11 mouse cellular contexts compared by ENCODE assay signal in the genomic region with DNA sequence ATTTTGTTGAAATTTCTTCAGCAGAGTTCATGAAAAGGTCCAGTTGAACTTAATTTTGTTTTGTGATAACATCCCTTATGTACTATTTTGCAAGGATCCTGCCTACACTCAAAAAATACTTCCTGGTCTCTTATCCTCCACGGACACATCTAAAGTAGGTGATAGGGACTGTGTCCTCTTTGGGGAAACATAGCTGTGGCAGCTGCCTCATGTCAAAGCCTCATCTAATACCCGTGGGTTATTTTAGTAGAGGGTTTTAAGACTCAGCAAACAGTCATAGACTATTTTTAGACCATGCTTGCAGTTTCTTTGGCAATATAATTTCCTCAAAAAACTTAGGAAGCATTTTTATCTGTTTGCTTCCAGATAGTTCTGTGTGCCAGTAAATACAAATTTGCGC.
DNase-seq lines count a peak whose midpoint lies in the region; ATAC-seq and TF ChIP-seq lines count a peak whose summit lies in the region.
"Had no signal": no experiment of that assay in that cellular context is flagged by ENCODE, and none has a peak within 500 bp of the region (broad histone marks: within the 10 kb centered on the region; RNA-seq: fewer than 3 reads in every experiment).

No protein-coding gene starts in this region.

- no peak overlapping the region for H3K27ac ChIP-seq in heart, adult 2 months
- H3K27ac ChIP-seq in liver, postnatal 0 days (ENCODE audit: low read depth): no peak overlapping the region
- H3K27ac ChIP-seq: hindbrain, embryonic 10.5 days had no signal

- H3K36me3 ChIP-seq in heart, adult 2 months (ENCODE audit: control insufficient read depth, insufficient read depth, low read length): no peaks in the 10 kb centered on the region
- peaks cover 16% of the 10 kb centered on the region for H3K36me3 ChIP-seq in megakaryocyte, embryonic 14.5 days (replicated peaks; ENCODE audit: low read length)
- H3K36me3 ChIP-seq in liver, postnatal 0 days (replicated peaks; ENCODE audit: insufficient read depth, low read length): no peaks in the 10 kb centered on the region
- H3K36me3 ChIP-seq: hindbrain, embryonic 10.5 days had no signal

- H3K9ac ChIP-seq in heart, adult 2 months (ENCODE audit: low read depth, low read length): no peak overlapping the region
- no peak overlapping the region for H3K9ac ChIP-seq in liver, postnatal 0 days (replicated peaks)

- intact Hi-C loops in heart, adult 2 months (cut with DNase I): no loop called here

- no peak for TF ChIP-seq POLR2A in heart, adult 2 months (IDR thresholded peaks at IDR 0.05; ENCODE audit: insufficient read depth, low read depth, low read length)

- no peaks in the 10 kb centered on the region for H3K27me3 ChIP-seq in heart, adult 2 months (ENCODE audit: control insufficient read depth, insufficient read depth, low read length)
- no peaks in the 10 kb centered on the region for H3K27me3 ChIP-seq in megakaryocyte, embryonic 14.5 days (replicated peaks)
- H3K27me3 ChIP-seq in liver, postnatal 0 days (ENCODE audit: insufficient read depth, low read length): no peaks in the 10 kb centered on the region
- H3K27me3 ChIP-seq: Patski had no signal

- no peaks in the 10 kb centered on the region for H3K4me1 ChIP-seq in heart, adult 2 months (ENCODE audit: control insufficient read depth, insufficient read depth, low read length)
- H3K4me1 ChIP-seq in megakaryocyte, embryonic 14.5 days: peaks cover 22% of the 10 kb centered on the region; the same call in 1 of the 2 replicates
- H3K4me1 ChIP-seq in liver, postnatal 0 days (ENCODE audit: insufficient read depth): no peaks in the 10 kb centered on the region
- H3K4me1 ChIP-seq: hindbrain, embryonic 10.5 days had no signal

- DNase-seq in heart, adult 8-10 months (ENCODE audit: low spot score): peak; percentile 21
- no peak for DNase-seq in heart, adult 2 months
- peak; percentile 39 for DNase-seq in lung, postnatal 10 days
- DNase-seq in liver, postnatal 0 days: no peak
- DNase-seq in adrenal gland, postnatal 25 days: no peak
- DNase-seq: cerebellum, adult 8-10 months; kidney, postnatal 25 days had no signal

- 18% methylated on average over 3 of the region's 3 CpGs for WGBS in heart, adult 2 months
- 37% methylated on average over 3 of the region's 3 CpGs for WGBS in liver, postnatal 0 days (ENCODE audit: insufficient replicate concordance)

- no peak for ATAC-seq in megakaryocyte, adult 5-6 weeks (ENCODE audit: poor library complexity, severe bottlenecking)
- no peak for ATAC-seq in liver, postnatal 0 days
- ATAC-seq: Patski had no signal

- H3K9me3 ChIP-seq in megakaryocyte, embryonic 14.5 days: peaks cover 4% of the 10 kb centered on the region; the same call in 1 of the 2 replicates
- no peaks in the 10 kb centered on the region for H3K9me3 ChIP-seq in liver, postnatal 0 days (ENCODE audit: low read length)
- H3K9me3 ChIP-seq: hindbrain, embryonic 10.5 days had no signal

- H3K4me3 ChIP-seq in heart, adult 2 months: no peak overlapping the region
- peak overlapping the region; percentile 5 for H3K4me3 ChIP-seq in megakaryocyte, embryonic 14.5 days (replicated peaks)
- H3K4me3 ChIP-seq in liver, postnatal 0 days (ENCODE audit: low read depth, low read length): no peak overlapping the region
- H3K4me3 ChIP-seq: hindbrain, embryonic 10.5 days had no signal

- no peak for TF ChIP-seq EP300 in heart, adult 2 months (IDR thresholded peaks at IDR 0.05; ENCODE audit: insufficient read depth, low read depth, low read length)
- no peak for TF ChIP-seq EP300 in liver, postnatal 0 days (IDR thresholded peaks at IDR 0.05; ENCODE audit: low read depth)

- no peak overlapping the region for H3K4me2 ChIP-seq in liver, postnatal 0 days (ENCODE audit: low read depth, low read length)

- H3K79me2 ChIP-seq in heart, adult 2 months (replicated peaks; ENCODE audit: control insufficient read depth, insufficient read depth, low read length): no peaks in the 10 kb centered on the region

- no peak for TF ChIP-seq CTCF in heart, adult 2 months (IDR thresholded peaks at IDR 0.05)
- no peak for TF ChIP-seq CTCF in liver, postnatal 0 days (IDR thresholded peaks at IDR 0.05; ENCODE audit: low read depth)

Comparison
In these comparisons a context has a peak if more than half of its experiments do, and no peak if none do; other contexts are left out.
1. DNase-seq: peak in heart, adult 8-10 months (single experiment) and lung, postnatal 10 days (single experiment); none in heart, adult 2 months (0 of 2), liver, postnatal 0 days (single experiment) and adrenal gland, postnatal 25 days (single experiment).